Mouse (Mus musculus): ENCODE results near the gene Lyve1.
"Not testable (repeated sequence)": the region's sequence is repeated elsewhere in the genome, so short reads cannot be mapped to it uniquely, and the experiment has no call there.

Gene Lyve1

DNA sequence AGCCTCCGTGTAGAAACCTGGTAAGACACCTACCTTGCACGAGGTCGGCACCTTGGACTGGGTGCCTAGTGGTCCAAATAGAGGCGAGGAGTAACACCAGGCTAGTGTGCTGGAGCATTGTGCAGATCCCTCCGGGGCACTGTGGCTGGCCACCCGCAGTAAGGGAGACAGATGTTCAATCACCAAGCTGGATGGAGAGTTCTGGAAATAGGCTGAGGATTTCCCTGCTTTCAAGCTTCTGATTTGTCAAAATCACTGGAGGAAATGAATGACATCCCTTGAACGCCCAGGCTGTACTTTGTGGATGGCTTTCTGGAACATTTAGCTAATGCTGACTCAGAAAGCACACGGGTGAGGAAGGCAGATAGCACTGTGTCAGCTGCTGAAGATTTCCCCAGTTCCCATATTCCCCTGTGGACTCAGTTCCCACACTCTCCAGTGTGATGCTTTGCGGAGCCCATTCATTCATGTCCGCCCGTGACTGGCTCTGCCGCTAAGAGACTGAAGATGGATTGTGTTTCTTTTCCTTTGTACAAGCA lies at the start of gene Lyve1:
Lyve1 (minus strand) TSS at position 489 of the 539 bp plus-strand sequence.
- DNase-seq (ENCODE audit: low spot score in 2 of 2) = no peak

DNA sequence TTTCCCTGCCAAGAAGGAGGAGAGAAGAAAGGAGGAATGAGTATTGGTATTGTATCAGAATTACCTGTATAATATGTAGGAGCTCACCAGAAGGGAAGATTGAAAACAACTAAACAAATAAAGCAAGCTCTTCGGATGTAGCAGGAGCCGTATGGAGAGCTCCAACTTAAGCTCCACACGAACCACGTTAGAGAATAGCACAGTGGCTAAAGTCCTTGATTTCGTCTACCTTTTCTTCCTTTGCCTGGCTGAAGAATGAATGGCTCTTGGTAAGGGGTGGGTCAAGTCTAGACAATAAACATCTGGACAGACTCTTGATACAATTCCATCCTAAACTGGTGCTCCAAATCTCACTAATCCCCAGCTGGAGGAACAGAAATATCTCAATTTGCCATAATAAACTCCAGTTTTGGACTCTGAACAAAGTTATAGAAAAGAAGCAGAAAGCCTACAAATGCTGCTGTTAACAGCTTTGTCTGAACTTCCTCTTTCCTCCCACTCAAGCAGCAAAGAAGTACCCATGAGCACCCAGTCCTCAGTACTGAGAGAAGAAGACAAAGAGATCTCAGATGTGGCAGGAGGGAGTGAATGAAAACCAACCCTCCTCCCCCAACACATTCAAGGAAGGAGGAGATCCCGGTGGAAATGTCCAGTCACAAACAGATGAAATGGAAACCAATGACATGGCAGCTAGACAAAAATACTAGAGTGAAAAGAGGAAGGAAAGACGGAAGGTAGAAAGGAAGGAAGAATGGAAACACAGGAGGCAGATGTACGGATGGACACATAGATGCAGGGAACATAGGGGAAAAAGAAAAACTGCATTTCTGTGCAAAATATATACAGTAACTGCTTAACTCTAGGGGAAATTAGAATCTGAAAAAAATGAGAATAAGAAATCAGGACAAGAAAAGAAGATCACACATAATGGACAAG lies 45.4 kb upstream of the Lyve1 start:
- no peak for DNase-seq (ENCODE audit: low spot score in 2 of 2)

DNA sequence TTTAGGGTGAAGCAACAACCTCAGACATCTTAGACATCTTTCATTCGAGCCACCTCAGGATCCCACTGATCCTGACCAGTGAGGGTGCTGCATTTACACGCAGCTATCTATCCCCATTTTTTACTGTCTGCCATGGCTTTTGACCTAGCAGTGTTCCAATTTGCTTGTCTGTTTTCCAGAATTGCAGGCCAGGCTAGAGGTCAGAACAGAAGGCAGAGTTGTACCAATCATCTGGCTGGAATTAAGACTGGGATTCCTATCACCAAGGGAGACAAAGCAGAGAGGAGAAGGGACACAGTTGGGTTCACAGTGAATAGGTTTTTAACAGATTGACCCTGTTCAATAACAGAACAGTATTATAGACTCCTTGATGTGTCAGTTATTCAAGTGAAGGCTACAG lies 43.5 kb upstream of the Lyve1 start:
- DNase-seq (ENCODE audit: low spot score in 2 of 2) = no peak

GRCm38 (mm10) chr7:110903226-110903625 lies 40.2 kb upstream of the Lyve1 start:
- no peak for DNase-seq (ENCODE audit: low spot score in 2 of 2)

- DNase-seq (ENCODE audit: low spot score in 2 of 2) = no peak
These were observed 34.2 kb upstream of the Lyve1 start for GRCm38 (mm10) chr7:110897202-110897601.

GRCm38 (mm10) chr7:110896453-110896852 lies 33.4 kb upstream of the Lyve1 start:
- no peak for DNase-seq (ENCODE audit: low spot score in 2 of 2)

- not testable (repeated sequence) for DNase-seq (ENCODE audit: low spot score in 2 of 2)
These were observed 32.7 kb upstream of the Lyve1 start for GRCm38 (mm10) chr7:110895772-110896171.

GRCm38 (mm10) chr7:110894673-110895072 lies 31.6 kb upstream of the Lyve1 start:
- no peak for DNase-seq (ENCODE audit: low spot score in 2 of 2)

DNA sequence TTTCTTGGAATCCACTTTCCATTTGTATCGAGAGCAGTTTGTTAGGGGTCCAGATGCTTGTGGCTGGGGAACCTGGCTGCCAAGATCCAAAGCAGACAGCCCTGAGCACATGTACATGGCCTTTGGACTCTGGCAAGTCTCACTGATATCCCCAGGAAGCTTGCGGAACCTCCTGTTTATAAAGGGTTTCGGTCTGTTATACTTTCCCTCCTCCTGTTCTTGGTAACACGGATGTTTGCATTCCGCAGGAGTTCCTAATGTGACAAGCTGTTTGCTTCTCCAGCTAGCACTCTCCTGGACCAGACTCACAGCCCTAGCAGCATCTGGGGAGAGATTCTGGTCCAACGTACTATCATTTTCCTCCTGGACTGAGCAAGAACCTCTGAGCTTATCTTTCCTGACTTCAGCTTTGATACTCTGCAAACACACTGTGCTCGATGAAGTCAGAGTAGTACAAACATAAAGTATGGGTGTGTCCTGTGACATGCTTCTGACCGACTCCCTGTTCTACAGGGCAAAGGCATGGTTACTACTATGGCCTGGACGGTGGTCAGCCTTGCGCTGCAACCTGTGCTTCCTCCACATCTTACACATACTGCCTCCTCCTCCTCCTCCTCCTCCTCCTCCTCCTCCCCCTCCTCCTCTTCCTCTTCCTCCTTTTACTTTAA lies 31.0 kb upstream of the Lyve1 start:
- DNase-seq (ENCODE audit: low spot score in 2 of 2) = no peak

- DNase-seq (ENCODE audit: low spot score in 2 of 2) = no peak
These were observed 28.5 kb upstream of the Lyve1 start for GRCm38 (mm10) chr7:110891501-110891986.

DNA sequence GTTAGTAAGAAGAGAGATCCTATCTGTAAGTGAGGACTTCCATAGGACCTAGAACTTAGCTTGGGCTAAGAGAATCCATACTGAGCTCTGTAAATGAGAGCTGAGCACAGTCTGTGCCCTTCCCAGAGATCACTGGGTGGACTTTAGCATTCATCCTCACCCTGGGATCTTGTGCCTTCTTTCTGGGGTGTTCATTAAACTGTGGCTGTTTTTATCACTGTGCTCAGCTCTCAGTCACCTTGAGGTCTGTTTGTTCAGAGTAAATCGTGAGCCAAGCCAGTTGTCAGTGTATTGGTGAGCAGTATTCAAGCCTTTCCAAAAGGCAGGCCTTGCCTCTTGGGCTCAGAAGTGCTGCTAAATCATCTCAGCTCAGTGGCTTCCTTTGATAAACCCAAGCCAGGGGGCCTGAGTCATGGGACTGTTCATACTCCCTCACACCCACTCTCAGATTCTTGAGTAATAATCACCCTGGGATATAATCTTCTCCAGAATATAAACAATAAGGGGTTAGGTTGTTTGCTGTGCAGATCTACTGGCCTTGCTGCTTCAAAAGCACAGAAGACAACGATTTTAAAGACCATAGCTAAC lies 18.8 kb upstream of the Lyve1 start:
- no peak for DNase-seq (ENCODE audit: low spot score in 2 of 2)

DNA sequence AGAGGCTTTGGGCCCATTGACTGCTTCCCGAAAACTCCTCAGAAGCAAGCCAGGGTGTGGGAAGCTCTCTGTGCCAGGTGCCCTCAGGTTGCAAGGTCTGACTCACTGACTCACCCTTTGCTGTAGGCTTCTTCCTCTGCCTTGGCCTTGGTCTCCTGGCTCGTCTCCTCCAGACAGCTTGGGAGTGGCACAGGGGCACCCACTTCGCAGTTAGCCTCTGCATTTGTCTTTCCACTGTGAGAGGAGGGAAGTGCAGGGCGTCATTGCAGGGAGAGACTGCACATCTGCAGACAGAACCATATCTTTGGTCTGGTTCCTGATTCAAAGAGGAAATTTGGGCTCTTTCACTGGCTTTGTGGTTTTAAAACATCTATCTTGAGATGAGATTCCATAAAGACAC lies 15.0 kb upstream of the Lyve1 start:
- DNase-seq (ENCODE audit: low spot score in 2 of 2) = no peak

GRCm38 (mm10) chr7:110876965-110877364 lies 13.9 kb upstream of the Lyve1 start:
- no peak for DNase-seq (ENCODE audit: low spot score in 2 of 2)

DNA sequence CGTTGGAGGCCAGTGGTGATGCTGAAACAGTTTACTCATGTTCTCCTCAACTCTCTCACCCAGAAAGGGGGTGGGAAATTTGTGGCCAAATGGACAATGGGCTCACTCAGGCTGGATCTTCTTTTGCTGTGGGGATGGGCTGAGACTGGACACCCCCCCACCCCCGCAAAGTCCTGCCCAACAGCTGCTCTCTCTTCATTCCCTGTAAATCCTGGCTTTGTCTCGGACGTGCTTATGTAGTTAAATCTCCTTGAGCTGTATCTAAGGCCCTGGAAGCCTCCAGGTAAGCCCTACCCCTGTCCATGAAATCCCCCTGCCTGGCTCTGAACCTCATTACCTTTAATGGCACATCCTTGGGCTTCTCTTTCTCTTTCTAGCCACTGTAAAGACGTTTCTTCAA lies 5.8 kb upstream of the Lyve1 start:
- no peak for DNase-seq (ENCODE audit: low spot score in 2 of 2)

- no peak for DNase-seq (ENCODE audit: low spot score in 2 of 2)
These were observed 4.1 kb upstream of the Lyve1 start for GRCm38 (mm10) chr7:110867116-110867515.

DNA sequence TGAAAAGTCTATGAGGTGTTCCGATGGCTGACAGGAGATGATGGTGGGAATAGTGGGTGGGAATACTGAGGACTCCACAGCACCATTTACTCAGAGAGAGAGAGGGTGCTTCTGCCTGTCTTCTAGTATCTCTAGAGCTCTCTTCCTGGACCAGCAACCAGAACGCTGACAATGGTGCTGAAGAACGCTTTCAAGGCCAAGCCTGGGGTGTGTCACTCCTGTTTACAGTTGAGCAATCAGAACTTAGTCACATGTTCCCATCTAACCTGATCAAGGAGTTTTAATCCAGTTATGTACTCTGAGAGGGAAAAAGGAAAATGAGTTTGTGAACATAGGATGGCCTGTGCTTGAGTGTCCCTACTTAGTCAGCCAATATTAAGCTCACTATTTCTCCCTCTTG lies 3.0 kb upstream of the Lyve1 start:
- DNase-seq (ENCODE audit: low spot score in 2 of 2) = no peak

GRCm38 (mm10) chr7:110865570-110865969 lies 2.5 kb upstream of the Lyve1 start:
- DNase-seq (ENCODE audit: low spot score in 2 of 2) = no peak

DNA sequence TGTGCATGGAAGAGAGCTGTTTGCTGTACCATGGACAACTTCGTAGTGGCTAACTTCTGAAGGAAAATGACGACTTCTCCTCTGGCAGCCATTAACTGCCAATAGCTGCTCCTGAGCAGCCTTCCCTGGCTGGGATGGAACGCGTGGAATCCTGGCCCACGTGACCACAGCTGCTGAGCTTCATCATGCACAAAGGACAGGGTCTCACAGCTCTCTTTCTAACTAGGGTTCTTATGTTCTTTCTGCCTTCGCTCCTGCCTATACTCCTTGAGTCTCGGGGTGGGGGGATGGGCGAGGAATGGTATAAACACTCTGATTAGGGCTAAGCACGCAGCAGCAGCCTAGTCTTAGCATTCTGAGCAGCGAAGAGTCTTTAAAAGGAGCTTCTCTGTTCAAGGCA lies 2.0 kb upstream of the Lyve1 start:
- no peak for DNase-seq (ENCODE audit: low spot score in 2 of 2)

- no peak for DNase-seq (ENCODE audit: low spot score in 2 of 2)
These were observed 2.9 kb downstream of the Lyve1 start for GRCm38 (mm10) chr7:110860129-110860528.

DNA sequence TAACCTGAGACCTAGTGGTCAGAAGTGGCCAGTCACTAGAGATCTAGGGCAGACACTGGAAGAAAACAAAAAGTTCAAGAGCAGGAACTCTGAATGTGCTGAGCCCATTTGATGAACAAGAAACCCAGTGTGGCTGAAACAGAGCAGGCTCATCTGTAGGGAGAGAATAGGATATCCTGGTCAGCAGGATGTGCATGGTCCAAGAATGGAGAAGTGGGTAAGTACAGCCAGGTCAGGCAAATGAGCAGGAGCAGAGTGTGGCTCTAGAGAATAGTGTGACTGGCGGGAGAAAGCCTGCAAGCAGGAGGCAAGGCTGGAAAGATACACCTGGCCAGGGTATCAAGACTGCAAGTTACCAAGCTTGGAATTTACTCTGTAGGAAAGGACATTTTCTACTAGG lies 7.4 kb downstream of the Lyve1 start:
- DNase-seq (ENCODE audit: low spot score in 2 of 2) = no peak

GRCm38 (mm10) chr7:110854927-110855546 lies 8.0 kb downstream of the Lyve1 start:
- DNase-seq (ENCODE audit: low spot score in 2 of 2) = no peak

- no peak for DNase-seq (ENCODE audit: low spot score in 2 of 2)
These were observed 8.5 kb downstream of the Lyve1 start for GRCm38 (mm10) chr7:110854519-110854918.
